Mouse (Mus musculus) right cerebral cortex, postnatal 10 days (tissue): ENCODE results near the gene Lgmn.

Source experiments
- DNase-seq, 2 experiments: peaks; one replicate each; pipeline ENCODE4 v3.0.0; 2021; ENCODE audit warnings: low spot score in 2 of 2

Gene Lgmn

GRCm38 (mm10) chr12:102391109-102391508 is 48.5 kb downstream of the Lgmn start:
- no peak for DNase-seq

GRCm38 (mm10) chr12:102390042-102390441 is 49.6 kb downstream of the Lgmn start:
- peak in 1 of 2 experiments; percentile 45 for DNase-seq

GRCm38 (mm10) chr12:102387219-102387917 is 52.2 kb downstream of the Lgmn start:
- peak; percentile 89 to 94 for DNase-seq

DNA sequence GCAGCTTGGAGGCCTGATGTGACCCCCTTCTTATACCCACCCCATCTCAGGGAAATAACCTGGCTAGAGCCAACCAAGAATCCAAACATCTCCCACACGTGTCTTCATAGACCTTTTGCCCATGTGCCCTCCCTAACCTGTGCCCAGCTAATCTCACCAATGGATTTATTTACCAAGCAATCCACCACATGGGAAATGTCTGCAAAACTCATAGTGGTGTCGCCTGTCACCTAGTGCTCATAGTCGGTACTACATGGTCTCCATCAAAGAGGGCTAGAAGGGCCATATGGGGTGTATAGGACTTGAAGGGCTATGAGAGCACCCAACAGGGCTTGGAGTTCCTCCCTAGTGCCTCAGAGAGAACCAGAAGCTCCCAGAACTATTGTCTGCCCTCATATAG is 54.8 kb downstream of the Lgmn start:
- peak; percentile 60 to 72 for DNase-seq

GRCm38 (mm10) chr12:102383288-102383687 is 56.3 kb downstream of the Lgmn start:
- no peak for DNase-seq

GRCm38 (mm10) chr12:102382180-102382579 is 57.4 kb downstream of the Lgmn start:
- no peak for DNase-seq

GRCm38 (mm10) chr12:102372322-102372721 is 67.3 kb downstream of the Lgmn start:
- no peak for DNase-seq

DNA sequence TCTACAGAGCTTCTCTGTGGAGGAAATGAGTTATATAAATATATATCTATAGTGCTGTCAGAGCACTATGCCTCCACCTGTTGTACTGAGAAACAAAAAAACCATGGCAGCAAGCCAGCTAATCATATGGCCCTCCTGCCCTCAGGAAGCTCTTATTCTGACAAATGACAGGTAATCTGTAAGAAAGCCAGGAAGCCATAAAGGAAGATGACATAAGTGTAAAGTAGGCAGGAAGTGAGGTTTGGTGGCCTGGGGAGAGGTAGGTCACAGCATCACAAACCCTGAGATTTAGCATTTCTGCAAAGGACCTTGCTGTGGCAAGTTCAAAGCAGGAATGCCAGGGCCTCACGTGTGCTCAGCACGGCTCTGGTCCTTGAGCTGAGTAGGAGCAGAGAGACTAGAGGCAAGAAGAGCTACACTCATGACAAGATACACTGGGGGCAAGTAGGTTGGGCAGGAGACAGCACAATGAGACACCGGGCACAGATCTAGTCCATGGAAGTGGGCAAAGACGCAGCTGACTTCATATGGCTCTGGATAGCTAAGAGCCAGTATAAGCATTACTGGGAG is 68.6 kb downstream of the Lgmn start:
- DNase-seq, result no peak

DNA sequence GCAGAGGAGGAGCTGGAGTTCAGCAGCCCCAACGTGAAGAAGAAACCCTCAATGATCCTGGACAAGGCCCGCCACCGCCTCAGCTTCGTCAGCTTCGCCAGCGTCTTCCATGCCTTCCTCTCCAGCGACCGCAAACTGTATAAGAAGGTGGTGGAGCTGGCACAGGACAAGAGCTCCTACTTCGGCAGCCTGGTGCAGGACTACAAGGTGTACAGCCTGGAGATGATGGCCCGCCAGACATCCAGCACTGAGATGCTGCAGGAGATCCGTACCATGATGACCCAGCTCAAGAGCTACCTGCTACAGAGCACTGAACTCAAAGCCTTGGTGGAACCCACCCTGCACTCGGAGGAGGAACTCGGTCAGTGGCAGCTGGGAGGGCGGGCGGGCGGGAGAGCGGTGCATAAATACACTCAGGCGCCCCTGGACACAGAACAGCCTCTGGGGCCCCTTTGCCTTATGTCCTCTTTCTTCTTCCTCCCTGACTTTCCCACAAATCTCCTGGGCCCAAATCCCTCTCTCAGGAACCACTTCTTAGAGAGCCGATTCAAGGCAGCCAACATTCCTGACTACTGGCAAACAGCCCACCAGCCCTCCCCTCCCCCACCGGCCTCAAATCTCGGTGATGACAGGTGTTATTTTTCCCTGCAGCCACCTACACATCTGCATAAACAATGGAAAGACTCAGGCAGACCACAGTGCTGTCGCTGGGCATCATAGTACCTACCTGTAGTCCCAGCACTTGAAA is 70.0 kb downstream of the Lgmn start:
- no peak for DNase-seq

DNA sequence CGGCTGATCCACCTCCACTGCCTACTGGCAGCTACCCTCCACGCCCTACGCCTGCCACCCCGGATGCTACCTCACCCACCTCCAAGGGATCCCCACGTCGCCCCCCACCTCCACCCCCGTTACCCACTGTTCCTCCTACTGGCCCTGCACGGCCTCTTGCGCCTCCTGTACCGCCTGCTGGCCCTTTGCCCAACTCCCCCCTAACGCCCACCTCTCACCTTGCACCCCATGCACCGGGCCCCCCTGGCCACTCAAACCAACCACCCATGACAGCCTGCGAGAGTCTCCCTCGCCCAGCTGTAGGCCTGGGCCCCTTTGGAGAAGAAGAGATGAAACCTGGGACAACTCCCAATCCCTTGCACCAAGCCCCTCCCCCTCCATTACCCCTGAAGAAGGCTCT is 71.1 kb downstream of the Lgmn start:
- no peak for DNase-seq

- no peak for DNase-seq
Observed at GRCm38 (mm10) chr12:102368066-102368465, 71.5 kb downstream of the Lgmn start.

GRCm38 (mm10) chr12:102367075-102367474 is 72.5 kb downstream of the Lgmn start:
- no peak for DNase-seq

- no peak for DNase-seq
Observed at GRCm38 (mm10) chr12:102366126-102366816, 73.3 kb downstream of the Lgmn start.

- DNase-seq, result peak; percentile 53 to 57
Observed at GRCm38 (mm10) chr12:102365016-102365415, 74.6 kb downstream of the Lgmn start.

DNA sequence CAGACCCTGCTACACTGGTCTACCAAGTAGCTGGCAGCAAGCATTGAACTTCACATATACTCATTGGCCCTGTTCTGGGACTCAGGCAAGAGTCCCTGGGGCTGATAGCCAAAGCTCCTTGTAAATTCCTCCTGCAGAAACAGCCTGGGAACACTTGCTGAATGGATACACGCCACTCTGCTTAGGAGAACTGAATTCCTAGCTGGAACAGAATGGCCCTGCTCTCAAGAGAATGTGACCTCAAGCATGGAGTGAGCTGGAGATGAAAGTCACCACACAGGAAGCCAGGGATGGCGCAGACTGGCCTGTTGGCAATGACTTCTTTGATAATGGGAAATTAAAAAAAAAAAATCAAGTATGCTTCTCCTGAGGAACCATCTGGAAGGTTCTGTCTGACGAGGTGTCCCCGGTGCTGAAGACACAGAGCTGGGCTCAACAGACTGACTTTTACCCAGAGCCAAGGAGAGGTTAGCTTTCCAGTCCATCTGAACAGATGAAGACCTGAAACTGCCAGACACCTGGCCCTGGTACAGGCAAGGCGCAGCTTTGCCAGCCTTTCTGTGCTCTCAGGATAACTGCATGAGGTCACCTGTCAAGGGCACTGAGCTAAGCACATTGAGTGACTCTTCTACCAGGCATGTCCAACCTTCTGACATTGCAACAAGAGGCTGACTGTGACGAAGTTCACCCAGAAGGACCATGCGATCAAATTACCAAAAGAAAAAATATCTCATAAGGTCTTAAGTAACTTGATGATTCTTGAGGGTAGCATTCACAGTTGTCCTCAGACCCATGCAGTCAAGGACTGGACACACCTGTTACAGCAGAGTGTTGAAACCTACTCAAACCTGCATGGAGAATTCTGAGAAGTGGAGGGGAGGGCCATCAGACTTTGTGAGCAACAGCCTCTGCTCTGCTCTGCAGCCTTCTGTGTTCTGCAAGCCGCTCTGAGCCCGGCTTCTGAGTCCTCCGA is 78.1 kb downstream of the Lgmn start:
- DNase-seq, result no peak

- DNase-seq, result no peak
Observed at GRCm38 (mm10) chr12:102359390-102359789, 80.2 kb downstream of the Lgmn start.

GRCm38 (mm10) chr12:102356781-102357180 is 82.8 kb downstream of the Lgmn start:
- DNase-seq, result no peak

DNA sequence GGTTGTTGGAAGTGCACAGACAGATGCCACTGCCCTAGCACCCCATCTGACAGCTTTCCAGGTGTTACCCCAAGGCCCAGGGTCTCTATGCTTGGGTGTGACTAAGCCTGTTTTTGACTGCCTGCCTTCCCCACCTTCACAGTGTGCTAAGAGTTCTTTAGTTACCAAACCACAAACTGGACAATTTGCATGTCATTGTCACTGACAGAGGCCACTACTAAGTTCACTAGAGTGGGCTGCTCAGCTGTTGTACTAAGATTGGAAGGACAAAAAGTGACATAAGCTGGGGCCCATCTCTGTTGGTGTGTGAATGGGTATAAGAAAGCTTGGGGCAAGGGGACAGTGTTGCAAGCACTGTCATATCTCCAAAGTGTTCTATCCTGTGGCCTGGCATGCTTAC is 83.8 kb downstream of the Lgmn start:
- no peak for DNase-seq

DNA sequence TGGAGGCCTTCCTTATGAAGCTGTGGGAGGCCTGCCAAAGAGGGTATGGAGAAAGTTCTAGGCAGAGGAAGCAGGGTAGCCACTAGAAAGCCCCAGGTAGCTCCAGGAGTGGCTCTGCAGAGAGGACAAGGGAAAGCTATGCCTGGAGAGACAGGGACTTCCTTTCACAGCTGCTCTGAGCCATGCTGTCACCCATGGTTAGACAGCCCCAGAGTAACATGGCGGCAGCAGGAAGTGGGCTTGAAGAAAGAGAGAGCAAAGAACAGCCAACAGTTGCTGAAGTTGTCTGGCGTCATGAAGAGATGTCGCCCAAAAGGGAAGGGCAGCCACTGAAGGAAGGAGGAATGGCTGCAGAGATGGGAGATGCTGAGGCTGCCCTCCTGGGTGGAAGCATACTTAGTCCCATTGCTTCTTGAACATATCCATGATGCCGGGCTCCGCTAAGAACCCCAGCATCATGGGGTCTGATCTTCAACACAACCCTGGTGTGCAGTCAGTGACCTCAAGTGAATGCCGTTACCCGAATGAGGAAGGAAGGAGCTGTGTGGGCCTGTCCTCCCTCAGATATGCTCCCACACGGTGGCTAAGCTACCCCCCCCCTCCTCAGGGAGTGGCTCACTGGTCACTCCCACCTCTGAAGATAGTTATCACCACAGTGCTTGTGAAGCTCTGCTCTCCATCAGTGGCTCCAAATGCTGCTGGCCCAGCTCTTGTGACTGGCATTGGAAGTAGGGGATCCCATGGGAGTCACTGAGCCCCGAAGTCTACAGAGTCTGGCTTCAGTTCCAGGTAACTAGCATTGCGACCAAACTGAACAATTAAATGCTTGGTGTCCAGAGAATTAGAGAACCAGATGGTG is 85.3 kb downstream of the Lgmn start:
- no peak for DNase-seq

GRCm38 (mm10) chr12:102350997-102351396 is 88.6 kb downstream of the Lgmn start:
- no peak for DNase-seq
